ENCODE assay signal across 28 mouse cellular contexts in the genomic region with DNA sequence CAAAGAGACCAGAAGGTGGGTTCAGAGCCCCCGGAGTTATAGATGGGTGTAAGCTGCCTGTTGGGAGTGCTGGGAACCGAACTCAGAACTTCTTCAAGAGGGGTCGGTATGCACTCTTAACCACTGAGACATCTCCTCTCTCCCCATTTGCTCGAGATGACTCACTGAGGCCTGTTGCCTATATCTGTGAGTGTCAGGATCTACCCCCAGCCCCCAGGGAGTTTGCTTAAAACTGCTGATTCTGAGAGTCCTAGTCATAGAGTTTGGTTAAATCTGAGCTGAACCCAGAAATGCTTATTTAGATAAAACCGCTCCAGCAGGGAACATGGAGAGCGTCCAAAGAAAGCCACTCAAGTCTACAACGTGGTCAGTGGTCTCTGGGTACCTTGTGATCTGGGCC. TPM values are rescaled to one million over a fixed set of nuclear protein-coding genes. Genes with fewer than 3 reads are reported as not detected.
"Had no signal": no experiment of that assay in that cellular context is flagged by ENCODE, and none has a peak within 500 bp of the region (broad histone marks: within the 10 kb centered on the region; RNA-seq: fewer than 3 reads in every experiment).

No protein-coding gene starts in this region.

- H3K4me2 ChIP-seq: kidney, embryonic 15.5 days; limb, embryonic 12.5 days; lung, embryonic 14.5 days; midbrain, embryonic 13.5 days; neural tube, embryonic 15.5 days had no signal

- ATAC-seq: liver, postnatal 0 days; lung, postnatal 0 days; midbrain, embryonic 13.5 days had no signal

- H3K9me3 ChIP-seq: kidney, embryonic 15.5 days; limb, embryonic 12.5 days; megakaryocyte, embryonic 14.5 days; midbrain, embryonic 10.5 days; midbrain, embryonic 13.5 days; neural tube, embryonic 12.5 days; neural tube, embryonic 15.5 days had no signal

- DNase-seq: kidney, adult 11 months; kidney, adult 8-10 months; kidney, postnatal 10 days; kidney, postnatal 36 days; layer of hippocampus, postnatal 36 days; liver; liver, postnatal 0 days; lung, embryonic 14.5 days; right cerebral cortex, adult 18-20 months; right cerebral cortex, postnatal 14 days; right cerebral cortex, postnatal 4 days; thymus, adult 2 months; thymus, postnatal 25 days had no signal

- H3K9ac ChIP-seq: kidney, embryonic 15.5 days; limb, embryonic 12.5 days; liver, embryonic 14.5 days; liver, postnatal 0 days; lung, embryonic 14.5 days; neural tube, embryonic 12.5 days; neural tube, embryonic 15.5 days had no signal

- H3K4me3 ChIP-seq: kidney, embryonic 15.5 days; left cerebral cortex, adult 2 months; limb, embryonic 12.5 days; megakaryocyte, embryonic 14.5 days; midbrain, embryonic 10.5 days; midbrain, embryonic 13.5 days; neural tube, embryonic 12.5 days; neural tube, embryonic 15.5 days had no signal

- H3K27ac ChIP-seq: kidney, embryonic 15.5 days; left cerebral cortex, adult 2 months; limb, embryonic 12.5 days; liver, embryonic 14.5 days; macrophage; midbrain, embryonic 10.5 days; midbrain, embryonic 13.5 days; neural tube, embryonic 12.5 days; neural tube, embryonic 15.5 days; stomach, postnatal 0 days had no signal

- H3K27me3 ChIP-seq: megakaryocyte, embryonic 14.5 days had no signal

RNA-seq across cellular contexts. Expression of gene Grin2c, which starts 7.1 kb away (rescaled TPM):
- polyA plus RNA-seq: kidney, embryonic 15.5 days; lung, embryonic 14.5 days; macrophage; stomach, embryonic 14.5 days; stomach, postnatal 0 days had no signal

RNA-seq across cellular contexts. Expression of gene Otop2, which starts 32.8 kb away (rescaled TPM):
- total RNA-seq: layer of hippocampus, postnatal 10 days had no signal
- polyA plus RNA-seq: limb, embryonic 12.5 days; liver, embryonic 14.5 days; liver, postnatal 0 days; lung, embryonic 14.5 days; lung, postnatal 0 days; macrophage; midbrain, embryonic 10.5 days; midbrain, embryonic 13.5 days; neural tube, embryonic 12.5 days; stomach, embryonic 14.5 days had no signal

RNA-seq across cellular contexts. Expression of gene Ush1g, which starts 47.7 kb away (rescaled TPM):
- total RNA-seq: midbrain, postnatal 0 days had no signal
- polyA plus RNA-seq: kidney, embryonic 15.5 days; limb, embryonic 12.5 days; lung, embryonic 14.5 days; lung, postnatal 0 days; macrophage; midbrain, embryonic 10.5 days; stomach, embryonic 14.5 days had no signal
